Mouse (Mus musculus) megakaryocyte, embryonic 14.5 days (primary cell): ENCODE data around the gene Foxc2.

ENCODE experiments used
- FLI1 ChIP-seq: IDR thresholded peaks from 2 replicates; pipeline ENCODE4 v1.6.1; 2012; ENCODE audit warnings: low read length, inconsistent platforms, mixed read lengths
- GATA1 ChIP-seq: IDR thresholded peaks from 3 replicates; pipeline ENCODE4 v1.6.1; 2012; ENCODE audit warnings: mixed read lengths, low read length, inconsistent platforms, borderline replicate concordance

DNA sequence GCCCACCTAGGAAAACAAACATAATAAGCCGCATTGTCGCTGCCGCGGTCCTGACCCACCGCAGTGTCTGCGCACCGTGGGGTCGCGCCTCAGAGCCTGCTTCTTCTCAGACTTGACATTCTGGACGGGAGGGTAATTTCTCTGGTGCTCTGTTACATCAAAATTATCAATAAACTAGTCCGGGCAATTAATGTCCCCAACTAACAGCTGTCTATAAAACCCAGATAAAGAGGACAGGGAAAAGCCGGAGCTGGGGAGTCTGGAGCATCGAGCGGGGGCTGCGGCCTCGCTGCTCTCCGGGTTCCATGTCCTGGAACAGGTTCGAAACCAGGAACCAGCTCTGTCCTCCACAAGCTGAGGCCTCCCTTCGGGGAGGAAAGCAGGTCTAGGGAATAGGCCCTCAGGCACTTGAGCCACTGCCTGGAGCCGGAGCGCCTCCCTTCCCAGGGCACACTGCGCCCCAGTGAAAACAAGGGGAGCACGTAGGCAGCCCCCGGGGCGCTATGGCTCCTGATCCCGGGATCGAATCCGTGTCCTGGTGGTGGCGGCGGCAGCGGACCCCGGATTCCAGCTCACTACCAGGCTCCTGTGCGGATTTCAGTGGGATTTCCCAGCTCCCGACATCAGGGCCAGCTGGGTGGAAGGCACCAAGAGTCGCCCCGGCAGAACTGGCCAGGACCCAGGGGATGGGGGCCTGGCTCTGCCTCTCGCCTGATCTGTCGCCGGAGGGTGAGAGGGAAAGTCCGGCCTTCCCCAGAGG, 26.9 kb upstream of the Foxc2 start:
- no peak for TF ChIP-seq GATA1
- TF ChIP-seq FLI1: no peak
